Mouse (Mus musculus): ENCODE results near the gene Phactr4.
"Not testable (repeated sequence)": the region's sequence is repeated elsewhere in the genome, so short reads cannot be mapped to it uniquely, and the experiment has no call there.

Phactr4 gene

GRCm38 (mm10) chr4:132421923-132422782 lies at the start of gene Phactr4:
Gene Phactr4, minus strand, starts transcription at chr4:132422489.
- peak; percentile 92 for DNase-seq

- DNase-seq: no peak
Measured at GRCm38 (mm10) chr4:132469873-132470272, 47.6 kb upstream of the Phactr4 start.

DNA sequence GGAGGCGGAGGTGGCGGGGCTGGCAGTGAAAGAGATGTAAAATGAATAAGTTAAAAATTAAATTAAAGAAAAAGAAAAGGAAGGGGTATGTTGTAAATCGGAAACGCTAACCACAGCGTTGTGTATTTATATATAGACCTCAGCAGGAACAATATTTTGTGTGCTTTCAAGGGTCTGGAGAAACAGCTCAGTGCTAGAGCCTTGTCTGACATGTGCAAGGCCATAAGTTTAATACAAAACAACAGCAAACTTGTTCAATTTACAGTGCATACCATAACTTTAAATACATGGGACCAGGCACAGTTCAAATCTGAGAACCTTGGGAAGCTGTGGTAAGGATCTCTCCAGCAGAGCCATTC lies 41.9 kb upstream of the Phactr4 start:
- DNase-seq: no peak

DNA sequence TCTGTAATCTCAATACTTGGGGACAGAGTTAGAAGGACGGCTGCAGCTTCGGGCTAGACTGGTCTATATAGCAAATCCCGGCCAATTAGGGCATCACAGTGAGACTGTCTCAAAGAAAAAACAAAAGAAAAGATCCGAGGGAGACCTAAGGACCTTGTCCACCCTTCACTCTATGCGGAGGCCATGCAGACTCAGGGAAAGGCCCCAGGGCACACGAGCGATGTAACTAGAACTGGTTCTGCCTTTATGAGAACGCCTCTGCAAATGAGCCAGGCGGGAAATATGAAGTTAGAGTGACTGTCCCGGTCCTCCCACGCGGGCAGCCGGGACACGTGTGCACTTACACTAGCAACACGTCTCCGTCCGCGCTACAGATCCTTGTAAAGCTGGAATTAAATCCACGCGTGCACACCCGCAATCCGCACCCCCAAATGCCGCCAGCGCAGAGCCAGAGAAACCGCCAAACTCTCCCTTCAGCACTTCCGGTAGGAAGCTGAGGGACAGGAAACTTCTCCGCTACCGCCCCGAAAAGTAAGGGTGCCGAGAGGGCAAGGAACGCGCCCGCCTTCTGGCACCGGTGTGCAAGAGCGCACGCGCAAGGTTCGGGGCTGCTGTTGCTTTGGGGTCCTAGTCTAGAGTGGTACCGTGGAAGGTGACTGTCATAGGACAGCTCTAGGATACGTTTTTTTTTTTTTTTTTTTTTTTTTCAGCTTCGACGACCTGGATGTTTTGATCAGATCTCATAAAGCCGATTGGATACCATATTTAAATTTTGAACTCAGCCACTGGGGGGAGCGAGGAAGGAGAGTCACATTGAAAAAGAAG lies 41.4 kb upstream of the Phactr4 start, which contains the start of gene Med18:
Gene Med18 (minus strand): TSS at position 492 of the 825 bp plus-strand sequence.
- DNase-seq: peak; percentile 90

DNA sequence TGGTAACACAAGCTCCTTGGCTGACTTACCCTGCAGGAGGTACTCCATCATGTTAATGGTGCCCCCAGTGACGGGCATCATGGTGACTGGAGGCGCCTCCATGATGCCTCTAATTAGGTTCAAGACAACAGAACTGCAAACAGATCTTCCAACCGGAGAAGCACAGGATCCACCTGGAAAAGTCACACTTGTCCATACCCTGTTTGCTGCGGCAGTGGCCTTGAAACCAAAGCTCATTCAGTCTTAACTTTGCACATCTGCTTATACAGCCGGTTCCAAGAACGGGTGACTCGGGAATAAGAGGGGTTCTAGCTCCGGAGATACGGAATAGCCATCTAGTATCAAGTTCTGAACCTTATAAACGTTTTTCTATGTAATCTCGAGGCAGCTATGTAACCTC lies 40.5 kb upstream of the Phactr4 start:
- DNase-seq: no peak

- DNase-seq: no peak
Measured at GRCm38 (mm10) chr4:132460225-132460624, 37.9 kb upstream of the Phactr4 start.

DNA sequence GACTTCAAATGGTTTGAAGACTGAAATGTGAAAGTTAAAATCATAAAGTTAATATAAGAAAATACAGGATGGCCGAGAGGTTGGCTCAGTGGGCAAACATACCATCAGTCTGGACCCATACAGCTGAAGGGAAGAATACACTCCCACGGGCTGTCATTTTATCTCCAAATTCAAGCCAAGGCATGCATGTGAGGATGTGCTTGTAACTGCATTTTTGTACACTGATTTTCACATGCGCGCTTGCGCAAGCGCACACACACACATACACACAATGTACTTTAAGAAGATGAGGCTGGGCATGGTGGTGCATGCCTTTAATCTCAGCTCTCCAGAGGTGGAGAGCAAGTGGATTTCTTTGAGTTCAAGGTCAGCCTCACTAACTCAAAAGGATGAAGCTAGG lies 33.3 kb upstream of the Phactr4 start:
- DNase-seq: no peak

GRCm38 (mm10) chr4:132455146-132455545 lies 32.9 kb upstream of the Phactr4 start:
- no peak for DNase-seq

GRCm38 (mm10) chr4:132454216-132454615 lies 31.9 kb upstream of the Phactr4 start:
- DNase-seq: no peak

- no peak for DNase-seq
Measured at GRCm38 (mm10) chr4:132449778-132450177, 27.5 kb upstream of the Phactr4 start.

GRCm38 (mm10) chr4:132446105-132446504 lies 23.8 kb upstream of the Phactr4 start:
- DNase-seq: no peak

GRCm38 (mm10) chr4:132444516-132444915 lies 22.2 kb upstream of the Phactr4 start:
- no peak for DNase-seq

DNA sequence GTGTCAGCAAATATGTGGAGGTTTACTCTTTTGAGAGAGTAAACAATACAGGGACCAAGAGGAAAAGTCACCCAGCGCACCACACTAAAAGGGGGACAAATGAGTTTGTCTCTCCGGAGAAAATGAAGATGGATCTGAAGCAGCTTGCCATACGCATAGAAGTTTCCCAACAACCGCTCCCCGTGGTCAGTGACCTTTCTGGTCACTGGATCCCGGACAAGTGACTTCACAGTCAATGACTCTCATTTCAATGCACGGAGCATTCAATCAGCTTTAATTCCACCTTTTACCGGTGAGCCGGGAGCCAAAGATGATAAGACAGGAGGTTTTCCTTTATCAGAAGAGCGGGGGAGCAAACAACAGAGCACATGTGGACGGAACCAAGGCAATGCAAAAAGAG lies 15.6 kb upstream of the Phactr4 start:
- DNase-seq: no peak

GRCm38 (mm10) chr4:132432717-132433372 lies 10.6 kb upstream of the Phactr4 start:
- DNase-seq: no peak

DNA sequence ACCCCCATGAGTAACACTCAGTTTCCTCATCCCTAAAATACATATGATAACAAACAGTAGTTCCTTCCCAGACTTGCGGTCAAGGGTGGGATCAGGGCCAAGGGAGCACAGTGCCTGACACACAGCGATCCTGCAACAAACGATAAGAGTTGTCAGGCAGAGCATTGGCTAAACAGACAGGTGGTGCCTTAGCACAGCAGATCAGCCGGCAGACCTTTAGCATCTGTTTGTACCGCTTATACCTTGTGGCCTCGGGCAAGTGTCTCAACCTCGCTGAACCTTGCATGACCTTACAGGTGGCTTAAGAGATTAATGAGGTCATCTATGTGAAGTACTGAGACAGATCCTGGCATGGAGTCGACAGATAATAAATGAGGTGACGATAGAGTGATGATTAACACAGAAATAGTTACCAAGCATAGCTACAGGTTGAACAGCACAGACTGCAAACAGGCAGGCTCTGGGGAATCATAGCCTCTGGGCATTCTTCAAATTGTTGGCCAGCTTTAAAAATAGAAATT lies 5.8 kb upstream of the Phactr4 start:
- DNase-seq: no peak

DNA sequence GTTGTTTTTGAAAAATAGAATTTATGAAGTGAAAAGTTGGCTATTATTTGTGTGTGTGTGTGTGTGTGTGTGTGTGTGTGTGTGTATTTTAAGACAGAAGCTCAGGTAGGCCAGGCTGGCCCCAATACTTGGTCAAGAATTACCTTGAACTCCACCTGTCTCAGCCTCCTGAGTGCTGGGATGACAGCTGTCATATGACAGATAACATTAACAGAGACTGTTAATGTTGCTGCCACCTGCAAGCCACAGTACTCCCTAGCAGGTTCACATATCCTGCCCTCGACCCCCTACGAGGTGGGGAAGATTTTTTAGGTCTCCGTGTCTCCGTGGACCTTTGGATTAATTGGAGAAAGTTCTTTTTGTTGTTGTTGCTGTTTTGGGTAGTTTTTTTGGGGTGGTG lies 5.2 kb upstream of the Phactr4 start:
- no peak for DNase-seq

DNA sequence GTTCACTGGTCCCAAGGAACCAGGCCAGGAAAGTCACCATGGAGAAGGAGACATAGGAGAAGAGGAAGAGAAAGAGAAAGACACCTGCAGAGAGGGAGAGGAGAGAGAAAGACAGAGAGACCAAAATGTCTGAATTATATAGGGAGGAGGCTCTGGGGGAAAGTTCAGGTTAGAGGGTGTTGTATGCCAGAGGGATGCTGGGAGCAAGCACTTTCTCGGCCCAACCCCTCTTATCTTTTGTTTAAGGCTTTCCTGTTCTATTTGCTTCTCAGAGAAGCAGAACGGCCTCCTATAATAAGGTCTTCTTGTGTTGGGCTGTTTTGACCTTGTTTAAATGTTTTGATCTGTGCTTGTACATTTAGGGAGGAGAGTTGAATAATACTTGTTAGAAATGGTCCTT lies 3.7 kb upstream of the Phactr4 start:
- no peak for DNase-seq

DNA sequence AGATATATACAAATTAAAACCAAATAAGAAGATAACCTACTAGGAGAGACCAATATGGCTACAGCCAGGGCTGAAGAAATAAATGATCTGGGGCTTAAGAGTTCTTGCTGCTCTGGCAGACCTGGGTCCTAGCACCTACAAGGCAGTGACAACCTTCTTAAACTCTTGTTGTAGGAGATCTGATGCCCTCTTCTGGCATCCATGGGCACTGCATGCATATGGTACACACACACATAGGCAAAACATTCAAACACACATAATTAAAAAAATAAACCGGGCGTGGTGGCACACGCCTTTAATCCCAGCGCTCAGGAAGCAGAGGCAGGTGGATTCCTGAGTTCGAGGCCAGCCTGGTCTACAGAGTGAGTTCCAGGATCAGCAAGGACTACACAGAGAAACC lies 2.5 kb upstream of the Phactr4 start:
- peak; percentile 25 for DNase-seq

- no peak for DNase-seq
Measured at GRCm38 (mm10) chr4:132421556-132421922, 750 bp downstream of the Phactr4 start.

GRCm38 (mm10) chr4:132420471-132420870 lies 1.8 kb downstream of the Phactr4 start:
- no peak for DNase-seq

DNA sequence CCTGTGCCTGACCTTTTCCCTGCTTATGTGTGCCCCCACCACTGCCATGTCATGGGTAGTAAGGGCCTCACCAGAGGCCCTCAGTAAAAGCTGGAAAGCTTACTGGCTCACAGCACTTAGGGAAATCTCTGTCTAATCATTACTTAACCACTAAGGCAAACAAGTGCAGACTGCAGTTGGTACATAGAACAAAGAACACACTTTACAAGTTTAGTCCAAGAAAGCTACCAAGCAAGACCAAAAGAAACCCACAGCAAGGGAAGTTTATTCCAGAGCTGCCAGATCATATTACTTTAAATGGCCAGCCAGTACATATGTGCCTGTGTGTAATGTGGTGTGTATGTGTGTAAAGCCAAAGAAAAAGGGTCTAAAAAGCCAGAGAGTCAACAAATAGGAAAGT lies 6.3 kb downstream of the Phactr4 start:
- no peak for DNase-seq

DNA sequence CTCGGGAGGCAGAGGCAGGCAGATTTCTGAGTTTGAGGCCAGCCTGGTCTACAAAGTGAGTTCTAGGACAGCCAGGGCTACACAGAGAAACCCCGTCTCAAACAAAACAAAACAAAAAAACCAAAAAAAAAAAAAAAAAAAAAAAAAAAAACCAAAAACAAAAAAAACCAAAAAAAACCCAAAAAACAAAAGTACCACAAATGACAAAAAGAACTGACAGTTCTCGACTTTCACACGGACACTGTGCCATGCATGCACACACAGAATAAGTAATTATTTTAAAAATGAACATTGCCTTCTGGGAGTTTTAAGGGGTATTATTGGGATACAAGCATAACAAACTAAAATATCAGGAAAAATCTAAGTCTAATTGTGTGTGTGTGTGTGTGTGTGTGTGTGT lies 9.0 kb downstream of the Phactr4 start:
- DNase-seq: not testable (repeated sequence)
